Mouse (Mus musculus): ENCODE measurements around the gene Fgfr2. TPM values are rescaled to one million over a fixed set of nuclear protein-coding genes. Genes with fewer than 3 reads are reported as not detected.

The Fgfr2 gene
- polyA plus RNA-seq, 1 experiment from 2014 or later = 24.9 TPM

DNA sequence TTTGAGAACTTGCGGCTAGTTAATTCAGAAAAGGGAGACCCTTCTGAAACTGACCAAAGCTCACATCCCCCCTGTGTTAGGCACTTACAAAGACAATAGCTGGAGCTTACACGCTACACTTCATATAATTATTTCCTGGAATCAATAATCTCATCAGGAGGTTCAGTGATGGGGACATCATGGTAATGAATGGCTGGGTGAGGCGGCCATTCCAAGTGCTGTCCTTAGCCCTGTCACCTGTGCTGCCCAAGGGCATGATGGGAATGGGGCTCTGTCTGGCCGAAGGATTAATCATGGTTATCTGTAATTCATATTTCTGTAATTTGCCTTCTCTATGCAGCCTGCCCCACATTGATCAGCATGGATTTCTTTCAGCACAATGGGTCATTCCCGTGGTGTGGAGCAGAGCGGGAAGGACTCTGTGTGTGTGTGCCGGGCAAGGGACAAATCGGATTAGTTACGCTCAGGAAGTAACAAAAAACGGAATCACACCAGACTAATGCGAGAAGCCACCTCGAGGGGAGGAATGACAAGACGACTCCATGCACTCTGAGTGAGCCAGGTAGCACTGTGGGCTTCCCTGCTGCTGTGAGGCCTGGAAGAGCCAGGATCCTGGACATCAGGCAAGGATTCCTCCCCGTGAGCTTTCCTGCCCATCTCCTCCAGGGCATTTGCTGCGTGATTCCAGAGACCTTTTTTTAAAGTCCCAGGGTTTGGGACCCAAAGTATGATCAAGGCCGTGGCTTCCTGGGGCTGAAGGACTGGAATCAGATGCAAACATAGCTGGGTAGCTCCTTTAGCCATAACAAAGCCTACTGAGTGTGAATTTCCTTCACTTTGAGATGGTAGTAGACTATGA lies 1375.8 kb downstream of the Fgfr2 start:
- no peak overlapping the region for H3K4me3 ChIP-seq (ENCODE audit: low read depth, low read length)
- no peak for ATAC-seq (replicated peaks; ENCODE audit: insufficient number of reproducible peaks, low FRiP score, low TSS enrichment)
- peaks cover 2% of the 10 kb centered on the region; the same call in 1 of the 2 replicates for H3K27me3 ChIP-seq (ENCODE audit: control insufficient read depth, insufficient read depth, low read length)
- no peaks in the 10 kb centered on the region for H3K9me3 ChIP-seq (replicated peaks; ENCODE audit: control insufficient read depth, low read length)
- H3K4me1 ChIP-seq (ENCODE audit: control insufficient read depth, insufficient read depth, low read length) = no peaks in the 10 kb centered on the region
- WGBS (ENCODE audit: insufficient replicate concordance) = 61% methylated on average over 16 of the region's 16 CpGs
- H3K36me3 ChIP-seq (ENCODE audit: control insufficient read depth, insufficient read depth, low read length) = no peaks in the 10 kb centered on the region
- no peak overlapping the region for H3K4me2 ChIP-seq
- no peak overlapping the region for H3K9ac ChIP-seq (ENCODE audit: low read depth, low read length)
- no peak overlapping the region for H3K27ac ChIP-seq (ENCODE audit: low read depth, low read length)

DNA sequence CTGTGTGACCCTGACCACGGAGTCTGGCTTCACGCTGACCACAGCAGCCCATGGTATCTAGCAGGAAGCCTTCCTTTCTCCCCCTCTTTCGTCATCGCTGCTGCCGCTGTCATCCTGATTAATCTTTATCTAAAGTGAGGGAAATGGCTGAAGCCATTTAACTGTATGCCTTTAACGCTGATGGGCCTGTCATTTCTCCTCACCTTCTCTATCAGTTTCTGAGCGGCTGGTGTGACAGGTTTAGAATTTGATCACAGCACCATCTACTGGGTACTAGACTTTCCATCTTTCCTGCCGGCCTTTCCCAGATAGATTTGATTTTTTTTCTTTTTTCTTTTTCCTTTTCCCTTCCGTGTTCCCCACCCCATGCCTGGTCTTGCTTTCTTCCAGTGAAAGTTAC lies 1376.4 kb downstream of the Fgfr2 start:
- Histone ChIP-seq H3K27ac (ENCODE audit: low read depth, low read length) (no peak overlapping the region), H3K9me3 (replicated peaks; ENCODE audit: control insufficient read depth, low read length) (no peaks in the 10 kb centered on the region), H3K4me2 (no peak overlapping the region), H3K9ac (ENCODE audit: low read depth, low read length) (no peak overlapping the region), H3K36me3 (ENCODE audit: control insufficient read depth, insufficient read depth, low read length) (no peaks in the 10 kb centered on the region), H3K27me3 (ENCODE audit: control insufficient read depth, insufficient read depth, low read length) (peaks cover 2% of the 10 kb centered on the region; the same call in 1 of the 2 replicates), H3K4me1 (ENCODE audit: control insufficient read depth, insufficient read depth, low read length) (no peaks in the 10 kb centered on the region), H3K4me3 (ENCODE audit: low read depth, low read length) (no peak overlapping the region)
- WGBS (ENCODE audit: insufficient replicate concordance) = 9% methylated on average over 9 of the region's 9 CpGs
- no peak for ATAC-seq (replicated peaks; ENCODE audit: insufficient number of reproducible peaks, low FRiP score, low TSS enrichment)

DNA sequence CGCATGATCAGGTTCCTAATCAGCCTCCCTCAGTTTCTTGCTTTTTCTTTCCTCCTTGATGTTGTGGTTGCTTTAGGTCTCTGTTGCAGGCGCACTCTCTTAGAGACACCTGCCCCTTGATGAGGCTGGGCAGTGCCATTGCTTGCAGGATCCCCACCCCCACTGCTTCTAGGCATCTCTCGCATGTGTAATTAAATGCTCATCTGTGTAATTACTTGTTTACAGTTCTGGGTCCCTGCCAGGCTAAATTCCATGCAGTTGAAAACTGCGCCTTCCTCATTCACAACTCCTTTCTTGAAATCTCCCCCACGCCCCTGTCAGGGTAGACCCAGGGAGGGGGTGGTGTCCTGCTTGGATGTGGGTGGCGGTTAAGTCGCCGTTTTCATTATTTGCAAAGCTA lies 1380.0 kb downstream of the Fgfr2 start:
- H3K27me3 ChIP-seq (ENCODE audit: control insufficient read depth, insufficient read depth, low read length) = peaks cover 2% of the 10 kb centered on the region; the same call in 1 of the 2 replicates
- H3K4me1 ChIP-seq (ENCODE audit: control insufficient read depth, insufficient read depth, low read length) = no peaks in the 10 kb centered on the region
- no peaks in the 10 kb centered on the region for H3K9me3 ChIP-seq (replicated peaks; ENCODE audit: control insufficient read depth, low read length)
- no peak for ATAC-seq (replicated peaks; ENCODE audit: insufficient number of reproducible peaks, low FRiP score, low TSS enrichment)
- no peak overlapping the region for H3K9ac ChIP-seq (ENCODE audit: low read depth, low read length)
- H3K4me2 ChIP-seq = no peak overlapping the region
- H3K4me3 ChIP-seq (ENCODE audit: low read depth, low read length) = no peak overlapping the region
- WGBS (ENCODE audit: insufficient replicate concordance) = 62% methylated on average over 8 of the region's 8 CpGs
- no peak overlapping the region for H3K27ac ChIP-seq (ENCODE audit: low read depth, low read length)
- no peaks in the 10 kb centered on the region for H3K36me3 ChIP-seq (ENCODE audit: control insufficient read depth, insufficient read depth, low read length)

- Histone ChIP-seq H3K36me3 (ENCODE audit: control insufficient read depth, insufficient read depth, low read length) (no peaks in the 10 kb centered on the region), H3K4me1 (ENCODE audit: control insufficient read depth, insufficient read depth, low read length) (no peaks in the 10 kb centered on the region), H3K27ac (ENCODE audit: low read depth, low read length) (no peak overlapping the region), H3K27me3 (ENCODE audit: control insufficient read depth, insufficient read depth, low read length) (0 out of 2 replicates have a peak, but pooled peaks cover 3% of the 10 kb centered on the region), H3K9me3 (replicated peaks; ENCODE audit: control insufficient read depth, low read length) (no peaks in the 10 kb centered on the region), H3K9ac (ENCODE audit: low read depth, low read length) (no peak overlapping the region), H3K4me3 (ENCODE audit: low read depth, low read length) (no peak overlapping the region), H3K4me2 (no peak overlapping the region)
- ATAC-seq (replicated peaks; ENCODE audit: insufficient number of reproducible peaks, low FRiP score, low TSS enrichment) = no peak
- WGBS (ENCODE audit: insufficient replicate concordance) = 46% methylated on average over 9 of the region's 9 CpGs
Observed at GRCm38 (mm10) chr7:131722783-131723575, 1400.2 kb downstream of the Fgfr2 start.

- WGBS (ENCODE audit: insufficient replicate concordance) = 67% methylated on average over 4 of the region's 4 CpGs
Observed at GRCm38 (mm10) chr7:131722316-131722715, 1400.8 kb downstream of the Fgfr2 start.

GRCm38 (mm10) chr7:131718280-131718679 lies 1404.9 kb downstream of the Fgfr2 start:
- Histone ChIP-seq H3K9me3 (replicated peaks; ENCODE audit: control insufficient read depth, low read length) (no peaks in the 10 kb centered on the region), H3K27me3 (ENCODE audit: control insufficient read depth, insufficient read depth, low read length) (0 out of 2 replicates have a peak, but pooled peaks cover 2% of the 10 kb centered on the region), H3K36me3 (ENCODE audit: control insufficient read depth, insufficient read depth, low read length) (no peaks in the 10 kb centered on the region), H3K4me2 (no peak overlapping the region), H3K27ac (ENCODE audit: low read depth, low read length) (no peak overlapping the region), H3K4me1 (ENCODE audit: control insufficient read depth, insufficient read depth, low read length) (peaks cover 3% of the 10 kb centered on the region; the same call in 1 of the 2 replicates), H3K9ac (ENCODE audit: low read depth, low read length) (no peak overlapping the region), H3K4me3 (ENCODE audit: low read depth, low read length) (no peak overlapping the region)
- ATAC-seq (replicated peaks; ENCODE audit: insufficient number of reproducible peaks, low FRiP score, low TSS enrichment) = no peak
- WGBS (ENCODE audit: insufficient replicate concordance) = 50% methylated on average over 3 of the region's 3 CpGs

More at GRCm38 (mm10) chr7:131722316-131722715, 1400.8 kb downstream of the Fgfr2 start:
- no peak for ATAC-seq (replicated peaks; ENCODE audit: insufficient number of reproducible peaks, low FRiP score, low TSS enrichment)
- Histone ChIP-seq H3K4me1 (ENCODE audit: control insufficient read depth, insufficient read depth, low read length) (peaks cover 3% of the 10 kb centered on the region; the same call in 1 of the 2 replicates), H3K9me3 (replicated peaks; ENCODE audit: control insufficient read depth, low read length) (no peaks in the 10 kb centered on the region), H3K27me3 (ENCODE audit: control insufficient read depth, insufficient read depth, low read length) (0 out of 2 replicates have a peak, but pooled peaks cover 3% of the 10 kb centered on the region), H3K9ac (ENCODE audit: low read depth, low read length) (no peak overlapping the region), H3K36me3 (ENCODE audit: control insufficient read depth, insufficient read depth, low read length) (no peaks in the 10 kb centered on the region), H3K4me2 (no peak overlapping the region), H3K27ac (ENCODE audit: low read depth, low read length) (no peak overlapping the region), H3K4me3 (ENCODE audit: low read depth, low read length) (no peak overlapping the region)

DNA sequence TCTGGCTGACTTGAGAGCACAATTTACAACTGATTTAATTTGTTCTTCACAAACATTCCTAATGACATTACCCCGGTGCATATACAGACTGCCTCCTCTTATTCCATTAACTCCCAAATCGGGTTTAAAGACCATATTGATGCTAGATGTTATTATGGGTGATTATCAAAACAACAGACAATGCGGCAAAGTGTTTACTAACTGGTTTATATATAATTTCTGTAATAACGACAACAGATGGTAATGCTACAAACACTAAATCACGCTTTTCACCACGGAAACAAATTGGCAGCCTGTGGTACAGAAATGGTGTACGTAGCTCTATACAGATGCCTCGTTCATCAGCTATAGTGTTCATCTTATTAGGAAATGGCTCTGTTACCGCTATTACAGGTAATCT lies 1410.1 kb downstream of the Fgfr2 start:
- Histone ChIP-seq H3K4me2 (no peak overlapping the region), H3K27ac (ENCODE audit: low read depth, low read length) (no peak overlapping the region), H3K4me1 (ENCODE audit: control insufficient read depth, insufficient read depth, low read length) (peaks cover 3% of the 10 kb centered on the region; the same call in 1 of the 2 replicates), H3K4me3 (ENCODE audit: low read depth, low read length) (no peak overlapping the region), H3K9me3 (replicated peaks; ENCODE audit: control insufficient read depth, low read length) (no peaks in the 10 kb centered on the region), H3K27me3 (ENCODE audit: control insufficient read depth, insufficient read depth, low read length) (no peaks in the 10 kb centered on the region), H3K9ac (ENCODE audit: low read depth, low read length) (no peak overlapping the region), H3K36me3 (ENCODE audit: control insufficient read depth, insufficient read depth, low read length) (no peaks in the 10 kb centered on the region)
- WGBS (ENCODE audit: insufficient replicate concordance) = 86% methylated on average over 9 of the region's 9 CpGs
- ATAC-seq (replicated peaks; ENCODE audit: insufficient number of reproducible peaks, low FRiP score, low TSS enrichment) = no peak

- H3K36me3 ChIP-seq (ENCODE audit: control insufficient read depth, insufficient read depth, low read length) = no peaks in the 10 kb centered on the region
- WGBS (ENCODE audit: insufficient replicate concordance) = 28% methylated on average over 3 of the region's 3 CpGs
- no peak overlapping the region for H3K4me2 ChIP-seq
- H3K27ac ChIP-seq (ENCODE audit: low read depth, low read length) = no peak overlapping the region
- no peaks in the 10 kb centered on the region for H3K27me3 ChIP-seq (ENCODE audit: control insufficient read depth, insufficient read depth, low read length)
- no peak overlapping the region for H3K4me3 ChIP-seq (ENCODE audit: low read depth, low read length)
- H3K9ac ChIP-seq (ENCODE audit: low read depth, low read length) = no peak overlapping the region
- no peak for ATAC-seq (replicated peaks; ENCODE audit: insufficient number of reproducible peaks, low FRiP score, low TSS enrichment)
- no peaks in the 10 kb centered on the region for H3K4me1 ChIP-seq (ENCODE audit: control insufficient read depth, insufficient read depth, low read length)
- H3K9me3 ChIP-seq (replicated peaks; ENCODE audit: control insufficient read depth, low read length) = no peaks in the 10 kb centered on the region
Observed at GRCm38 (mm10) chr7:131696889-131697288, 1426.3 kb downstream of the Fgfr2 start.

Data from heart, embryonic 11.5 days (tissue).